Mouse (Mus musculus) ZHBTc4 (cell line): ENCODE results near the gene Asxl1.
A peak's percentile ranks its signal among the peaks of the same experiment; 100 is the strongest.

ENCODE experiments used
- DNase-seq: peaks from one replicate; pipeline ENCODE4 v3.0.0-alpha.2; 2011; ENCODE audit warnings: low read depth, low spot score

The Asxl1 gene

DNA sequence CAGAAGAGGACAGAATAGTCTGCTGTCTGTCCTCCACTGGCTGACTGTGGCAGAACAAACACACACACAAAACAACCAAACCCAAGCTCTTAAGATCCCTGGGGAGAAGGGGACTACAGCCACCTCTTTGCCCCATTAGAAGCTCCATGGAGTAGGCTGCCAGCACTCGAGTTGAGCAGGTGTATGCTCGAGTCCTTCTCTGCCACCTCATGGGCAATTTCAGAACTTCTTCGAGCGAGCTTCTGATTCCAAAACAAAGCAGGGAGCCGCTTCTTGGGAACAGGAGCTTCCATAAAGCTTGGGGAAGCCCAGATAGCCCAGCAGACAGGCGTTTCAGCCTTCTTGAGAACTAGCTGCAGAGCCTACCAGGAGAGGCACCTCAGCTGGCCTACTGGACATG lies 66.9 kb downstream of the Asxl1 start:
- peak; percentile 51 for DNase-seq

- DNase-seq, result peak; percentile 59
These were observed 69.0 kb downstream of the Asxl1 start for GRCm38 (mm10) chr2:153414607-153415006.

DNA sequence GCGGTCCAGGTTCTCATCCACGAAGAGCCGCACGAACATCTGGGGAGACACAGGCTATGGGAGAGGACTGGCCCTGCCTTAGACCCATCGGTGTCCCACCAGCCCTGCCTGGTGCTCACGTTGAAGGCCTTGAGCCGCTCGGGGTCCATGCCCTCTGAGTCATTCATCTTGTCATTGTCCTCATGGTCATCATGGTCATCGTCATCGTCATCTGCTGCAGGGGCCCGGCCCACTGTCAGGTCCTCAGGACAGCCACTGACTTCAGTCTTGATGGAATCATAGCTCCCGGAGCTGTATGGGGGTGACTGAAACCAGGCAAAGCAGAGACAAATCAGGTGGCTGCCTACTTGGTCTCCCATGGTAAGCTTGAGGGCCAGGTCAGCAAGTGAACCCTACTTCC lies 72.2 kb downstream of the Asxl1 start:
- no peak for DNase-seq

DNA sequence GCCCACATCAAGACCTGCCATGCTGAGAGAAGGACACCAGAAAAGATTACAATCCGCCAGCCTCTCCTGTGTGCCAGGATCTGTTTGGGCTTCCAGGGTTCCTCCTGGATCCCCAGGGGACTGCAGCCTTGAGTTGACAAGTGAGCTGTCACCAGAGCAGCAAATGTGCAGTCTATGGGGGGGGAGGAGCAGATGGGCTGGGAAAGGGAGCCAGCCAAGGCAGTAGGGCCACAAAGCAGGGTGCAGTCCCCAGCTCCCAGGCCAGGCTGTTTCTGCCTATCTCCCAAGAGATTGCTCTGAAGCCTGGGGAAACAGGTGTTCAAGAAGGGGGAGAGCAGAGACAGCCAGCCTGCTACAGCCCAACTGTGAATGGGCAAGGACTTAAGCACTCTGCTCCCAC lies 72.8 kb downstream of the Asxl1 start:
- DNase-seq, result no peak

GRCm38 (mm10) chr2:153421233-153421632 lies 75.6 kb downstream of the Asxl1 start:
- peak; percentile 61 for DNase-seq

- DNase-seq, result peak; percentile 42
These were observed 76.4 kb downstream of the Asxl1 start for GRCm38 (mm10) chr2:153422051-153422450.

DNA sequence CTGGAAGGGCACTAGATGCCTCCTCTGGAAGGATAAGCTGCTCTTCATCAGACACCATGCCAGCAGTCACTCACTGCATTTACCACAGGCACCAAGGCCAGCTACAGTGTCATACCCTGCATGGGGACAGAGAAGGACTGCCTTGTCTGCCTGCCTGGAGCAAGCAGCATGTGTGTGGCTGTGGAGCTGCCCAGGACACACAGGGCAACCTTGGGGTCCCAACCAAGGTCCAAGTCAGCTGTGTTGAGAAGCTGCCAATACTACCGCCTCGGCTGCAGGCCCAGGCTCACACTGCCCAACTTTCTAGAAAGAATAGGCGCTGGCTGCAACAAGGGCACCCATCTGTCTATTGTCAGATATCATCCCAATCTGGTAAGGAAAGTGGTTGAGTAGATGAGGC lies 77.5 kb downstream of the Asxl1 start:
- DNase-seq, result no peak

- DNase-seq, result no peak
These were observed 78.9 kb downstream of the Asxl1 start for GRCm38 (mm10) chr2:153424557-153424956.

- DNase-seq, result no peak
These were observed 79.7 kb downstream of the Asxl1 start for GRCm38 (mm10) chr2:153425124-153425844.

DNA sequence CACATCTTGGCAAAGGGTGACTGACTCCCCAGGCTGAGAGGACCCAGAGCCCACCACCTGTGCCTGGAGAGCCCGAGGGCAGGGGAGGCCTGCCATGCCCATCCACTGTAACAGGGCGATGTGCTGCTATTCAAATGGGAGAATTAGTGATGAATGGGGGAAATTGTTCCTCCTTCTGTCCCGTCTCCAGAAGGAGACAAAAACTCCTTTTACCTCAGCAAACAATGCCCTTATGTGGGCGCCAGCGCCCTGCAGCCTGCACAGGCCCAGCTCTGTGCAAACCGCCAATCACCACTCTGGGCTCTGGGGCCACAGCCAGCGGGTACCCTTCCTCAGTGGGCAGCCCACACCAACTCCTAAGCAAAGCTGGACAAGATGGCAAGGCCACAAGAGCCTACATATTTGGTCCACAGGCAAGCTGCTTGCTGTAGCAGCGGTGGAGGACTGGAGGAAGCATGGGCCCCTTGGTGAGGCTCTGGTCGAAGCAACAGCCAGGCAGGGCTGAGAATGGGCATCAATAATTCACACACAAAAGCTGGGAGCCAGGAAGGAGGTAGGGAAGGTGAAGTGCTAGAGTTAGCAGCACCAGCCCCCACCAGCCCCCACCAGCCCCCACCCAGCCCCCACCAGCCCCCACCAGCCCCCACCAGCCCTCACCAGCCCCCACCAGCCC lies 80.5 kb downstream of the Asxl1 start:
- DNase-seq, result no peak

DNA sequence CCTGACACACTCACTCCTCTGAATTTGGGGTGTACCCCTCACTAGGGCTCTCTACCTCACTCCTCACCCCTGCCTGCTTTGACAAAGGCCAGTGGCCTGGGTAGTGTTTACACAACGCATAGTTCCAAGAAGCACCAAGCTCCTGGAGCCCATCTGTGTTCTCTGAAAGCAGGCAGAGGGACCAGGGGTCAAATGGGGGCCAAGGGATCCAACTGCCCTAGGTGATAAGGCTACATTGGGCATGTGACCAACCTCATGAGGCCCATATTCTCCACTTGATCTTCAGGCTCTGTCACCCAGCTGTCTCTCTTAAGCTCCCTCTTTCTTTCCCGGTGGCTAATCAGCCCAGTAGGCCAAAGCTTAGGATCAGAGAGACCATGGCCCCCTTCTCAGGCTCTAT lies 81.3 kb downstream of the Asxl1 start:
- no peak for DNase-seq

DNA sequence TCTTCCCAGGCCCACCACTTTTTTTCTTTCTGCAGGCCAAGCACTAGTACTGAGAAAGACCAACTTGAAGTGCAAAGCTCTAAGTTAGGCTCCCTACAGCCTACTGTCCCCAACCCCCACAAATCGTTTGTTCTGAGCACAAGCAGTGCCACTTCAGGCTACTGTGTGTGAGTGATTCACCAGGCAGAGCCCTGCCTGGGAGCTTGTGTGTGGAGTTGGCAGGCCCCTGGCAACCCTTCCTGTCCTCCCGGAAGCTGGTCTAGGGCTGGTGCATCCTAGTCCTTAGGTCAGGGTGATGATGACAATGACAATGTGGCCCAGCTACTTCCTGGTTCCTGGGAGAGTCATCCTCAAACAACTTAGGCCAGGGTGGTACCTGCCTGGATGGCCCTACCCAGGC lies 82.9 kb downstream of the Asxl1 start:
- no peak for DNase-seq

DNA sequence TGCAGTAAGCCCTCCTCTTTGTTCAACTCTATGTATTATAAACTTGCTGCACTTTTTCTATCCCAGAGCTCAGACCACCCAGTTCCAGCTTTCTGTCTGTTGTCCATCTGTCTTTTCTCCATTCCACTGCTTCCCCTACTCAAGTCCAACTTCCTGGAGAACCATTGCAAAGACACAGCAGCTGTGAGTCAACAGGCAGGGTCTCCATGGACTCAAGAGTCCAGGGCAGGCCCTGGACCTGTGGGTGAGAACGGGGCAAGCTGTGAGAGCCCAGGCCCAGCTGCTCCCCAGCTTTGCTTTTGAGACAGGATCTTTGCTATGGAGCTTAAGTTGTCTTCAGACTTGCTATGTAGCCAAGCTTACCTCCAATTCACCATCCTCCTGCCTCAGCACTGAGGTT lies 84.9 kb downstream of the Asxl1 start:
- no peak for DNase-seq

DNA sequence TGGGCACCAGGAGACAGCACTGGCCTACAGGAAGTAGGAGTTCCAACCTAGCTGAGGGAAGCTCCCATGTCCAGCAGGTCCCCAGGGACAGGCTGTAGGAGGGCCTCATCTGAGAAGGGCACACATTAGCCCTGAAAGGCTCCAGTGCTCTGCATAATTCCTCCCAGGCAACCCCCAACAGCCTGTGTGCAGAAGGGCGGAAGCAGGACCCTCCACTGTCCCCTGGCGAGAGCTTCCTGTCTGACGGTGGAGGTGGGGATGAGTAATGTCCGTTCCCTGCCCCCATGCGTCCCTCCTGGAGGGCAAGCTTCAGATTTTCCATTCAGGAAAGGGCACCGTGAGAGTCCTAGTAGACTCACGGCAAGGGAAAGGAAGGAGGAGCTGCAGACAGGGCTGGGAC lies 86.9 kb downstream of the Asxl1 start:
- no peak for DNase-seq

DNA sequence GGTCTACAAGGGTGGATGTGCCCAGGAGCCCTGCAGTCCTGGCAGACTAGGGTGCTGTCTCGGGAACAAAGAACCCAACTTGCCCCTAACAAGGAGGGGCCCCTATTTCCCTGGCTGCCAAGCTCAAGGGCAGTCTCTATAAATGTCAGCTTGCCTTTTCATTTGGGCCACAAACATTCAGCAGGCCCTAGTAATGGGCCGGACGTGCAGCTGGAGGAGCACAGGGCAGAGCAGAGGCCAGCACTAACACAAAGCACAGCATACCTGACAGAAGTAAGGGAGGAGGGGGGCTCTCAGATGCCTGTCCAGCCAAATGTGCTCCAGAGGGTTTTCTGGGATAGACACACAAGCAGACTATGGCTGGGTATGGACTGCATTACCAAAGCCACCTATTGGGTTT lies 88.2 kb downstream of the Asxl1 start:
- no peak for DNase-seq

DNA sequence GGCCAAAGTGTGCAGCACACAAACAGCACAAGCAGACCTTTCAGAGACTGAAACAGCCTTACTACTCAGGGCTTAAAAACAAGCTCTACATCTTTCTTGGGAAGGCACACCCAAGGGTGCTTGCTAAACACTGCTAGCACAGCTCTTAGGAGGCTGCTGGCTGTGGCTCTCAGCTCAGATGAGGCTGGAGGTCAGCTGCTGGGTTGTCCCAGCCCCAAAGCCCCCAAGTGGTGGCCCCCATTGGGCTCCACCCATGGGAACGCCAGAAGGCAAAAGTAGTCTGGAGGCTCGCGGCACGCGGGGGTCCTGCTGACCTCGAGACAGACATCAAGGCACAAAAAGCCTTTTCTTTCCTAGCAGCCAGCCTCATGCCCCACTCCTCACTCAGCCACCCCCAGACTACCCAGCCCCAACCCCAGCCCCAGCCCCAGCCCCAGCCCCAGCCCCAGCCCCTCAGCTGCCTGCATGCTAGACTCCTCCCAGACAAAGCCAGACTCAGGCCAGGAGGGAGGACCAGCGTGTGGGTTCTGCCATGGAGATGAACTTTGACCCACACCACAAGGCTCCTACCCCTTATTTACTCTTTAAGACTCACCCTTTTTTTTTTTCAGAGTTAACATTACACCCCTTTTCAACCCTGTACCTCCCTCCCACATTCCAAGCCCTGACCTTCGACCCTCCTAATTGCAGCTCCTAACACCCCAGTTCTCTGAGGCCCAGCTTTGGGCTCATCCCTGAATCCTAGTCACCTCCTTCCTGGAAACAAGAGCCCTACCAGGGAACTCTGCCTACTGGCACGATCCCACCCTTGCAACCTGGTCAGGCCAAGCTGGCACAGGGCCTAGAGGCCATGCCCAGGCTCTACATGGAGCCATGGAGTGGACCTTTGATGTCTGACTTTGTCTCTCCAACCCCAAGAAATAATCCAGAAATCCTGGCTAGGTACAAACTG lies 89.5 kb downstream of the Asxl1 start:
- no peak for DNase-seq

GRCm38 (mm10) chr2:153436641-153437305 lies 91.1 kb downstream of the Asxl1 start:
- peak; percentile 91 for DNase-seq

DNA sequence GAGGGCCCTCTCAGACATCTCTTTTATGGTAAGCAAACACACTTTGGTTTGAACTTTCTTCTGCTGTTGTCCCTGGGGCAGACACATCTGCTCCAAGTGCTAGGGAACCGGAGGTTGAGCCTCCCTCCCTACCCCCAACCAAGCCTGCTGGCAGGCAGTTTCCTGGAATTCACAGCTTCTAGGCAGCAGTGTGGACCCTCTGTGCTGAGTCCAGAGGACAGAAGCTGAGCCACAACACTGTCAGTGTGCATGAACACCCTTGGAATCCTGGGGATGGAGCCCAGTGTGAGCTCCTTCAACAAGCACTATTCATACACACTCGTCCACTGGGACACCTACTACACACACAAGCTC lies 91.7 kb downstream of the Asxl1 start:
- DNase-seq, result no peak

- no peak for DNase-seq
These were observed 95.1 kb downstream of the Asxl1 start for GRCm38 (mm10) chr2:153440755-153441154.

- DNase-seq, result peak; percentile 62
These were observed 95.6 kb downstream of the Asxl1 start for GRCm38 (mm10) chr2:153441228-153441627.

- no peak for DNase-seq
These were observed 97.1 kb downstream of the Asxl1 start for GRCm38 (mm10) chr2:153442720-153443119.
